Mouse (Mus musculus) olfactory bulb, adult 2 months (tissue): ENCODE data around the gene Nolc1.

Experiments
- CTCF ChIP-seq: fragments of 200-500 bp; IDR thresholded peaks from 2 replicates; pipeline ENCODE4 v1.5.1; 2012; ENCODE audit warnings: low read depth, mild to moderate bottlenecking, low read length, moderate library complexity; ENCODE audit not compliant: insufficient read depth
- POLR2A ChIP-seq: fragments of 200-500 bp; IDR thresholded peaks from 2 replicates; pipeline ENCODE4 v1.6.1; 2012; ENCODE audit warnings: mild to moderate bottlenecking, low read depth, low read length, moderate library complexity; ENCODE audit not compliant: insufficient read depth

DNA sequence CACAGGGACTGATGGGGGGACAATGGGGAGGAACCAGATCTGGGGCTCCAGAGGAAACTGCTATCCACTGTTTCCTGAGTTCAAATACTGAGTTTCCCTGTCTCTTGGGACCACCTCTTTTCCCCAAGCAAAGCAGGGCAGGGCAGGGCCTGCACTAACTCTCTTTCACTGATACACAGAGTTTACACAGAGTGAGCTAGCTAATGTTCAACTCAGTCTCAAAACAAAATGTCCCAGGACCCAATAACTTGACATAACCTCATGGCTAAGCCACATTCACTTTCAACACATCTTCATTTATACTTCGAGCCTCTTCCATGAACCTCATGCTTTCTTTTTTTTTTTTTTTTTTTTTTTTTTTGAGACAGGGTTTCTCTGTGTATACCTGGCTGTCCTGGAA lies 46.0 kb upstream of the Nolc1 start:
- TF ChIP-seq POLR2A = no peak
- no peak for TF ChIP-seq CTCF
